Mouse (Mus musculus): ENCODE measurements at regions not wholly inside any gene's neighbourhood (a gene's known extent, or its start where the extent isn't known, plus 50 kb on each side); places are given as distances from the start of the nearest gene placed in this dataset.

DNA sequence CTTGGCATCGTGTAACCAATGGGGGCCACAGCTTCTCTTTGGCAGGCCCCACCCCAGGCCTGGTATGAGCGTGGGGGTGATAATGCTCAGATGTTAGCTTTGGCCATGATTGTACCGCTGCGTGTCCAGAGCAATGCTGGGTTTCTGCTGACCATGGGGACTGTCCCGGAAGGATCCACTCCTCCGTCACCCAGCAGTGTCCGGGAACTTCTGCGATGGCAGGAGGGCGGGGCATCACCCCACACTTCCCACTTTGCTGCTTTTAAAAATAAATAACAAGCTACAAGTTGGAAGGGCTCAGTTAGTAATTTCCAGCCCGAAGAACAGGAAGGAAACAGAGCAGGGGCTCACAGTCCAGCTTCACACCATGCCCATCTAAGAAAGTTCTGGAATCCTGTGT, 116.7 kb upstream of the Ptpn1 start:
- DNase-seq: no peak

DNA sequence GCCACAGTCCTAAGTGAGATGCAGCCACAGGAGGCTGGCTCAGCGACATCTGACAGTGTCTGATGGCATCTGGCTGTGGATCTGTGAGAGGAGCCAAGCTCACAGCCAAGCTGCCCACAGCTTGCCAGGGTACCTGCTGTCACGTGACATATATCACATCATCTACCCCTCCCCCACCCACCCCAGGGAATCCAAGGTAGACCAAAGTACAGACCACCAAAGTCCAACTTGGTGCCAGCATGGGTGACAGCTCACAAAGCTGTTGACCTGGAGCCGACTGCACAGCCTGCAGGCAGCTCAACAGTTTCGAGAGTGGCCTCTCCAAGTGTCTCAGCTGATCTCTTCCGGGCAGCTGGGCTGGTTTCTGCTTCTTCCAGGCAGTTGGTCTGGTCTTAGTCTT, 119.6 kb upstream of the Tmem189 start:
- DNase-seq: no peak

DNA sequence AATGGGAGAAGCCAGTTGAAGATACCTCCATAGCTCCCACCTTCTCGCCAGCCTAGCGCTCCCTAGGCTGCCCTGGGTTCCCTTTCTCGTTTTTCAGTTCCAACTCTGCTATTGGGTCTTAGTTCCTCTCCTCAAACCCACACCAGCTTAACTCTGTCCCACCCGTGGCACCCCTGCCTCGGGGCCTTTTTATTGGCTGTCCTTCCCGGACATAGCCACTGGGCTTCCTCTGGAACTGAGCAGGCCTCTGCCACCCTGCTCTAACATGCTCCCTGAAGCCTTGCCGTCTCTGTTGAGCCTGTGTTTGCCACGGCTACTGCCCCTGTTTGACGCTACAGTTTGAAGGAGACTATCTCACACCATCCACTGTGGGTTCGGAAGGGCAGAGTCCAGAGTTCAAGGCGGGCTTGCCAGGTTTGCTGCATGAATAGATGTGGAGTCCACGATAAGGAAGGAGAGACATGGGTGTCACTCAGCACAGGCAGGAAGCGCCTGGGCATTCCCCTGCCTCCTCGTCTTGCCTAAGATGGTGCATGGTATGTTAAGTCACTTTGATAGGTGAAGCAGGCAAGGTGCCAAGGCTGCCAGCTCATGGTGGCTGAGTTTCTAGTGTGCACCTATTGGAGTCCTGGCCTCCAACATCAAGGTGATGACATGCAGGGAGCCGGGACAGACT, 116.1 kb upstream of the Tmem189 start:
- DNase-seq: no peak

DNA sequence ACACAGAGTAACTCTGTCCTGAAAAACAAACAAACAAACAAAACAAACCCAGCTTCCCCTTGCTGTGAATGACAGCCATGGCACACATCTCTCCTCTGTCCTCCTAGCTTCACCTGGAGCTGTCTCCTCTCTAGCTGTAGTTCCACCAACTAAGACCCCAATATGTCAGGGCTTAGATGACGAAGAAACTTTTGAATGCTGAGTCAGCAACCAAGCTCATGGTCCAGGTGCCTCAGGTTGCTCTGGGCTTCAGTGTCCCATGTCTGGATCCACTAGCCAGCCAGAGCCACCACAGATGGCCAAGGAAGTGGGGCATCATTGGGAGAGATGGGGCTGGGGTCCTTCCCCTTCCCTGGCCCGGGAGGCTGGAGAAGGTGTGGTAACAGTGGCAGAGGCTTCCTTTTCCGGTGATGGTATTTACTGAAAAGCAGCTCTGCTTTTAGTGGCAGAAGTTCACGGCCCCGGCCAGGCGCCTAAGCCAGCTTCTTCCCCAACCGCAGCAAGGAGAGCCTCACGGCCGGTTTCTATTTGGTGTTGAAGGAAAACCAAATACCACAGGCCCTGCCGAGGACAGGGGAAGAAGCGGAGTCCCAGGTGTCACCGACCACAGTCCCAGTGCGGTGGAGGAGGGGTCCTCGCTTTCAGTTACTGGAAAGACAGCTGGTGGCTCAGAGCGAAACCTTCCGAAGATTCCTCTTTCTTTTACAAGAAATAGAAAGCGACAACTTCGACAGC, 115.0 kb upstream of the Tmem189 start:
- DNase-seq: no peak

DNA sequence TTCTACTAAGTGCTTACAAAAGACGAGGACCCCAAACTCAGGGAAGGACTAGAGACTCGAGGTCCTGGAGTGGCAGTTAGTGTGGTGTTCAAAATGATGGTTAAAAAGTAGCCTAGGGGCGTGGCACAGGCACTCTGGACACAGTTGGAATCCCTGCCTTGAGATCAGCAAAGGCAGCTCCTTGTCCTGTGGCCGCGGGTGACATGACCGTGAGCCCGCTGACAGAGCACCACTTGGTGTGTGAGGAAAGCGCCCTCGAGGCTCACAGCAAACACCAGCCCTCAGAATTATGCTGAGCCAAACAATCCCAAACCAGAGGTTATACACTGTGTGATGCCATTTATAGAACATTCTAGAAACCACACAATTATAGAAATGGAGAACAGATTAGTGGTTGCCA, 112.9 kb upstream of the Tmem189 start:
- DNase-seq: no peak

DNA sequence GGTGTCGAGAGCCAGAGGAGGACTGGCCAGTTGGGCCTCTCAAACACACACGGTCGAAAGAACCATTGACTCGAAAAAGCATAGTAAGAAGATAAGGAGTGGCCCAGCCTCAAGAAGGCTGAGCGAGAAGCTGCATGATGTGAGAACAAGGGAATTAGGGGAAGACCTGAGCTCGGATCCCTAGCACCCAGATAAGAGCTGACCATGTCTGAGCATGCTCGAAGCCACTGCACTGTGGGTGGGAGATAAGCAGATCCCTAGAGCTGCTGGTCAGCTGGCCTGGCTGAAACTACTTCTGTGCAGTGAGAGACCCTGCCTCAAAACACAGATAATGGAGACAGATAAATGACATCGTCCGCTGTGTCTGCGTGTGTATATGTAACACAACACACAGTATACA, 111.8 kb upstream of the Tmem189 start:
- no peak for DNase-seq

DNA sequence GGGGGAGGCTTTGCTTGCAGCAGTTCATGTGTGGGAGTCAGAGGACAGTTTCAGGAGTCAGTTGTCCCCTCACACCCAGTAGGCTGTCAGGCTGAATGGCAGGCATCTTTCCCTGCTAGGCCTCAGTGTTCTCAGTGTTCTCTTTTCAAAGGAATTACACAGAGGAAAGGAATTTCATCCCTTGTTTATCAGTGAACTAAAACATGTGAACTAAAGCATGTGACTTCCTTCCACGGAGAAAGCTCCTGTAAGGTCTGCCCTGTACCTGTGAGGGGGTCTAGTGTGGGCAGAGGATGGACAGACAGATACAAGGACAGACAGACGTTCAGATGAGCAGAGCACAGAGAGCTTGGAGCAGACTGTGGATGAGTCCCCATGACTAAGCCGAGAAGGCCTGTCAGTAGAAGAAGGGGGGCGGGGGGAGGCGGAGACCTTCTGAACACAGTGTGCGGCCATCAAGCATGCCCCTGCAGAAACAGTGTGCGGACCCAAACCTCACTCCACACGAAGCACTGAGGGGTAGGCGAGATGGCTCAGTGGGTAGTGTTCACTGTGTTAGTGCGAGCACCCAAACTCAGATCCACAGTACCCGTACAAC, 111.1 kb upstream of the Tmem189 start:
- DNase-seq: no peak

DNA sequence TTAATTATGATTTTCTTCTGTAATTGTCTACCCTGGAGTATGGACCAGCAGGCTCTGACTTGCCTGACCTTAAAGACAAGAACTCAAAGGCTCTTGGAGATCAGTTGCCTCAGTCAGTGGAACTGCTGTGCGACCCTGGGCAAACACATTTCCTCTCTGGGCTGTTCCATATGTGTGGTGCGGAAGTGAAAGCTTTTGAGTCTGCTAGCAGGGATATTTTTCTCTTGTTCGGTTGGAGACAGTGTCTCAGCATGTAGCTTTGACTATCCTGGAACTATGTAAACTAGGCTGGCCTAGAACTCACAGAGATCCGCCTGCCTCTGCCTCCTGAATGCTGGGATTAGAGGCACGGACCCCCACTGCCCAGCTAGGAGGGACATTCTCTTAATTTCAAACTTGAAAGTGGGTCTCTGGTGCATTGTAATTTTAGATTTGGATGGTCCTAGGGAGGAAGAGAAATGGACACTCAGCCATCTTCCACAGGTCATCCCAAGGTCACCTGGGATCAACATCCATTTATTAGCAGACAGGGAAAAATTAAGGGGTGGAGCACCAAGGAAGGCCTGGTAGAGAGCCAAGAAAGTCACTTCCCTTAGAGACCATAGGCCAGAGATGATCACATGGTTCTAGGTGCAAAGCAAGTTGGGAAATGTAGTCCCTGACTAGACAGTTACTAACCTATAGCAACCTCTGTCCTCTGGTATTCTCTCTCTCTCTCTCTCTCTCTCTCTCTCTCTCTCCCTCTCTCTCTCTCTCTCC, 110.2 kb upstream of the Tmem189 start:
- DNase-seq: peak; percentile 56

DNA sequence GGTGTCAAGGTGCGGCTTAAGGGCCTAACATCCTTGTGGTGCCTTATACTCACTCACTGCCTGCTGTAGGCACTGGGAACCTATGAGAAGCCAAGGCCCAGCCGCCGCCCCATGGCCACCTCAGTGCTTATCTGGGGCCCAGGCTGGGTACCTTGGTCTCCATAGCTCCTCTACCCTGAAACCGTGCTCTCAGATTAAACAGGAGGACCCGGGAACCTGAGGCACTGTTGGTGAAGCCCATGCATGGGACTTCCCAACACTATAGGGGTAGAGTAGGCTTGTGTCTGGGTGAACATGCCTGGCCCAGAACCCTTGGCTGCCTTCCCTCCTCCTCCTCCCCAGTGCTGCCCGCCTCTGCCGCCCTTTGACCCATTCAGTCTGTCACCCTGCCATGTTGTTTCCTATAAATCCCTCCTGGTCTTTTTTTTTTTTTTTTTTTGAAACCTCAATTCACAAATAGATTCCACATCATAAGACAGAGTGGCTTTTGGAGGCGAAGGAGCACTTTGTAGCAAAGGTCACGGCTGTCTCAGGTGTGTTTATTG, 109.4 kb upstream of the Tmem189 start:
- DNase-seq: no peak

DNA sequence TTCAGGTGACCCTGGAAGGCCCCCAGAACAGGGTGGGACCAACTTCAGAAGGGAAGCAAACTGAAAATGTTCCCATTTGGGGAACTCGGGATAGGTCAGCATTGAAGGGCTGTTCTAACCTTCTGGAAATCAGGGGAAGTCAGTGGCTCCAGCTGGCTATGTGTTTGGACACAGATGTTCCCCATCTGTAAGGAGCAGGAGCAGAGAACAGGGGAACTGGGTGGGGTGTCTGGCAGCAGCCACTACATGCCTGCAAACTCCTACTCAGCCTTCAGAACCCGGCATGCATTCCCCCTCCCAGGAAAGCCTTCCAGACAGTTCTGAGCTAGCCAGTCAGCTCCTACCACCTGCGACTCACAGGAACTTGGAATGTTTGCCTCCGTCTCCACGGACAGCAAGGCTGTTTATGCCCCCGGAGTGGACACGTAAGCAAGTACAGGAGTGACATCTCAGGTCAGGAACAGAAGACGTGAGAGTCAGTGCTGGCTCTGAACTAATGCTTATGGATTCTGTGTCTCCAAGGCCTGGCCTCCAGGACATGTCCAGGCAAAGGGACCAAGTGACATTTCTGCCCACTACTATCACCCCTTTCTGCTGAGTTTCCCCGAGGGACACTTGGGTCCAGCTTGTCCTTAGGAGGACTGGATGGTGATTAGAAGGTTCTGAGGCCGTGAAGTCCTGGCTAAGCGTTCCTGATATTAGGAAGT, 108.6 kb upstream of the Tmem189 start:
- no peak for DNase-seq

- DNase-seq: no peak
These were observed 105.9 kb upstream of the Tmem189 start for GRCm38 (mm10) chr2:167795491-167795890.

- no peak for DNase-seq
These were observed 104.3 kb upstream of the Tmem189 start for GRCm38 (mm10) chr2:167793916-167794315.

DNA sequence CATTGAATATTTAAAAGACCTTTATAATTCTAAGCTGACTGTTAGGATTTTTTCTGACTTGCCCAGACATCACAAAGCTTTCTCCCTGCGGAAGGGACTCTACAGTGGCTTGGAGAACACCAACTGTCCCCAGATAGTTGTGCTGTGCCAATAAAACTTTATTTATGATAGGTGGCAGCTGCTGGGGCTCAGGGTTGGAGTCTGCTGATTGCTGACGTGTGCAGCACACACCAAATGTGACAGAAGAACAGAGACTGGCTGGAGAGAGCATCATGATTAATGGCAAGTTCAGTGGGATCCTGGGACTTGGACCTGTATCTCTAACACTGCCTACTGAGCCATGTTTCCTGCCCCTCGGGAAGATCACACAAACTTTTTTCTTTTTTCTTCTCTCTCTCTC, 103.1 kb upstream of the Tmem189 start:
- DNase-seq: no peak

GRCm38 (mm10) chr2:167792330-167792729, 102.7 kb upstream of the Tmem189 start:
- no peak for DNase-seq

- DNase-seq: no peak
These were observed 99.9 kb upstream of the Tmem189 start for GRCm38 (mm10) chr2:167789471-167789923.

DNA sequence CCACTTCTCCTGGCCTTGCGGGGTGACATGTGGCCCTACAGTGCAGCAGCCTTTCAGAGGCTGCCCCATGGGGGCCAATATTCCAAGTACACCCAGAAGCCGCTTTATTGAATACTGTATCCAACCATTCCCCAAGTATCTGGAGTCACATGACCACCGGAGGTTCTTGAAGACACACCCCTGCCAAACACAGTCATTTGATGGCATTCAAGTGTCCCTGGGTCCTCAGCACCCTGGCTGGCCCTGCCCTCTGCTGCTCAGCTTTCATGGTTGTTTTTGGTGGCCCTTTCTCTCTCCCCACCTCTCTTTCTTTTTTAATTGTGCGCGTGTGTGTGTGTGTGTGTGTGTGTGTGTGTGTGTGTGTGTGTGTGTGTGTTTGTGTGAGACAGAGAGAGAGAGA, 97.3 kb upstream of the Tmem189 start:
- no peak for DNase-seq

- no peak for DNase-seq
These were observed 94.7 kb upstream of the Tmem189 start for GRCm38 (mm10) chr2:167784353-167784752.

DNA sequence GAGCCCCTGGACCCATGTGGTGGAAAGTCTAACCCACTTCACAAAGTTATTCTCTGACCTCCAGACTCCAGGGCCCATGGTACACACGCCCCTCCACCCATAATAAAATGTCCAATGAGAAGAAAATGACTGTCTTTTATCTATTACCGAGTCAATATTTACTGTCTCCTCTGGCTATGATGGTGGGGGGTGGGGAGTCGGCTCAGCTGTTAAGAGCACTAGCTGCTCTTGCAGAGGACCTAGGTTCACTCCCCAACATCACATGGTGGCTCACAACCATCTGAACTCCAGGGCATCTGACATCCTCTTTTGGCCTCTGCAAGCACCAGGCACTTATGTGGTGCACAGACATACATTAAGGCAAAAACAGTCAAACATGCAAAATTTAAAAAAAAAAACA, 93.8 kb upstream of the Tmem189 start:
- DNase-seq: no peak

- peak; percentile 41 for DNase-seq
These were observed 92.8 kb upstream of the Tmem189 start for GRCm38 (mm10) chr2:167782231-167782999.

DNA sequence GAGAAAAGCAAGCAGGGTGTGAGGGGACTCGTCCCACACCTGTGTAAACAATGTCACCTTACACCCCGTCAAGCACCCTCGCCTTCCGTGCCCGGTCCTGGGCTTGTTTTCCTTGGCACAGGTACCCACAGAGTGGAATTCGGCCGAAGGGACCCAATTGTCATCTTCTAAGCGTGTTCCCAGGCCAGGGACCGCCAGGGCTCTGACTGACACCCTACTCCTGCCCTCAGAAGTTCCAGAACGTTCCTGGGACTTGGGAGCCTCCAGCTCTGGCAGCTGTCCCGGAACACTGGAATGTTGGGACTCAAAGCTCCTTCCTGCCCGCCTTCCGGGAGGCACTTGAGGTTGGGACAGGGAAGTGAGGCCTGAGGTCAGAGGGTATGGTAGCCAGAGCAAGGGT, 91.9 kb upstream of the Tmem189 start:
- no peak for DNase-seq

DNA sequence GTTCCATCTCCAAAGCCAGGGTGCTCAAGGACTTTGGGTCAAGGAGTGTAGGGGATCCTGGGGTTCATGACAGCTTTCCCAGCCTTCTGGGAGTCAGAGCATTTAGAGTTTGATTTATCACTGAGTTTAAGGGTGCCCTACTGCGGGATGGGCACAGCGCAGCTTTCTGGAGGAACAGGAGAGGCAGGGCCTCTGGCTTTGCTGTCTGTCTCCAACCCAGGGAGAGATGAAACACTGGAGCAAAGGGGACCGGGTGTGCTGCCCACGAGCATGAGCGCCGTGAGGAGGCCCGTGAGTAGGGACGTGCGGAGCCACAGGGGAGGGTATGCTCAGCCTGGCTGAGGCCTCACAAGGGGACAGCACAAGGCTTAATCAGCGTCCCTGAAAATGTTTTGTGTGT, 89.1 kb upstream of the Tmem189 start:
- DNase-seq: no peak

GRCm38 (mm10) chr2:167778271-167778670, 88.6 kb upstream of the Tmem189 start:
- no peak for DNase-seq
